Mouse (Mus musculus) liver, adult 2 months (tissue): ENCODE data around the gene Dpm3.

Experiments
- CTCF ChIP-seq: fragments of 200-500 bp; IDR thresholded peaks from 2 replicates; pipeline ENCODE4 v1.5.1; 2011; ENCODE audit warnings: low read depth, low read length, control low read depth
- POLR2A ChIP-seq: fragments of 200-500 bp; IDR thresholded peaks from 2 replicates; pipeline ENCODE4 v1.6.1; 2011; ENCODE audit warnings: low read length, control low read depth; ENCODE audit not compliant: insufficient read depth; ENCODE audit errors: extremely low read depth

DNA sequence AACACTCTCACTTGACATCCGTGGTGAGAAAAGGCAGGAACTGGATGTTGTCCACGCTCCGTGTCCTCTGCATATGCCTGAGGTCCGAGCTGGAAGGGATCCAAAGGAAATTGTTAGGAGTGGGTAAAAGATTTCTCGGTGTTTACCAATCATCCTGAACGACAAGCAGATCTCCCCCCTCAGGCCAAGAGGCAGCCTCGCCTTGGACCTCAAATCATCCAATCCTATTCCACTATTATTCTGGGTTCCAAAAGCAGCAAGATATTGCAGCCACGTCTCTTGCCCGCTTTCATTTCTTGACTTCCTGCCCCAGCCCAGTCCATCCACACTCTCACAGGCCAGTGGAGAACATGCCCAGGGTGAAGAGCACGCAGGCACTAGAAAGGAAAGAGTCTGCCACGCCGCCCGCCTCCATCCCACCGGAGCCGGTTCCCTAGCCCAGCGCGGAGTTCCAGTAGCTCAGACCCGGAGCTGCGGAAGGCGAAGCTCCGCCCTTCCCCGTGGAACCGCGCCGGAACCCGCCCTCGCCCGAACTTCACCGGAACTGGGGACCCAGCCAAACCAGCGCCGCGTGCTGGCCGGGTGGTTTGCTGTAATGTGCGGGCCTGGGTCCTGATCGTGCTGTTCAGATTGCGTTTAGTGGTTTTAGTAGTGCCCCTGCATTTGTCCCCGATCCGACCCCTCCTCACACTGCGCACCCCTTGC, 11.0 kb downstream of the Dpm3 start, which contains the start of gene Slc50a1:
- TF ChIP-seq POLR2A = peak; percentile 63; the same call in 1 of the 2 replicates
- TF ChIP-seq CTCF = peak; percentile 57
